Mouse (Mus musculus) CH12.LX (cell line): ENCODE results near the gene Itgb1bp1.

Source experiments
- CHD2 ChIP-seq: IDR thresholded peaks from 2 replicates; pipeline ENCODE4 v1.6.1; 2011; ENCODE audit warnings: low read length, improper control_type of control experiment
- CTCF ChIP-seq, 2 experiments: IDR thresholded peaks in 1 of 2; conservative IDR thresholded peaks in 1 of 2; 2 replicates each; pipeline ENCODE4 v1.5.1; 2011 to 2012; ENCODE audit warnings: low read depth in 2 of 2, low read length in 2 of 2, improper control_type of control experiment in 1 of 2, inconsistent platforms in 1 of 2, mild to moderate bottlenecking in 1 of 2, moderate library complexity in 1 of 2
- EP300 ChIP-seq: IDR thresholded peaks from 2 replicates; pipeline ENCODE4 v1.6.1; 2011; ENCODE audit warnings: low read length, improper control_type of control experiment
- GABPA ChIP-seq: IDR thresholded peaks from 2 replicates; pipeline ENCODE4 v1.6.1; 2012; ENCODE audit warnings: low read depth, low read length, improper control_type of control experiment, inconsistent platforms; ENCODE audit not compliant: insufficient replicate concordance
- POLR2A ChIP-seq: IDR thresholded peaks from 2 replicates; pipeline ENCODE4 v1.6.1; 2011; ENCODE audit warnings: low read depth, mild to moderate bottlenecking, improper control_type of control experiment, low read length
- SMC3 ChIP-seq: IDR thresholded peaks from 2 replicates; pipeline ENCODE4 v1.6.1; 2011; ENCODE audit warnings: low read depth, low read length, improper control_type of control experiment
- TCF12 ChIP-seq: IDR thresholded peaks from 2 replicates; pipeline ENCODE4 v1.6.1; 2014; ENCODE audit warnings: low read depth, mild to moderate bottlenecking, inconsistent platforms, low read length, improper control_type of control experiment
- USF1 ChIP-seq: IDR thresholded peaks from 2 replicates; pipeline ENCODE4 v1.6.1; 2014; ENCODE audit warnings: low read depth, mild to moderate bottlenecking, inconsistent platforms, low read length, improper control_type of control experiment

GRCm38 (mm10) chr12:21289651-21290050, 3.6 kb upstream of the Itgb1bp1 start:
- TF ChIP-seq CTCF (conservative IDR thresholded peaks at IDR 0.05 in 1 of 2, IDR thresholded peaks at IDR 0.05 in 1 of 2; ENCODE audit: low read depth in 2 of 2, low read length in 2 of 2) (no peak), GABPA (no peak), POLR2A (no peak), TCF12 (no peak), CHD2 (no peak), SMC3 (no peak), USF1 (no peak), EP300 (no peak)
